Mouse (Mus musculus) liver, adult 2 months (tissue): Measurements from ENCODE around the gene Pcgf3. TPM values are rescaled to one million over a fixed set of nuclear protein-coding genes. Genes with fewer than 3 reads are reported as not detected.
A peak's percentile ranks its signal among the peaks of the same experiment; 100 is the strongest.

Source experiments
- DNase-seq: peaks from one replicate; pipeline ENCODE4 v3.0.0-alpha.2; 2011; ENCODE audit warnings: low read depth, low spot score; ENCODE audit errors: extremely low read depth
- H3K27ac ChIP-seq: fragments of 200-500 bp; replicated peaks from 2 replicates; pipeline ENCODE4 v1.5.1; 2012; ENCODE audit warnings: low read depth, mild to moderate bottlenecking, control low read depth, inconsistent platforms, low read length; ENCODE audit not compliant: insufficient read depth
- H3K27me3 ChIP-seq: fragments of 200-500 bp; 2 replicates; pipeline ENCODE4 v1.6.1; 2012; ENCODE audit warnings: mild to moderate bottlenecking, moderate library complexity, low read length, inconsistent platforms; ENCODE audit not compliant: control insufficient read depth, insufficient read depth
- H3K36me3 ChIP-seq: fragments of 200-500 bp; 2 replicates; pipeline ENCODE4 v1.6.1; 2012; ENCODE audit warnings: low read length, inconsistent platforms; ENCODE audit not compliant: control insufficient read depth, insufficient read depth
- H3K4me1 ChIP-seq: fragments of 200-500 bp; 2 replicates; pipeline ENCODE4 v1.6.1; 2011; ENCODE audit warnings: low read length; ENCODE audit not compliant: control insufficient read depth, insufficient read depth
- H3K4me3 ChIP-seq: fragments of 200-500 bp; 2 replicates; pipeline ENCODE4 v1.5.1; 2011; ENCODE audit warnings: low read depth, mild to moderate bottlenecking, control low read depth, low read length, moderate library complexity; ENCODE audit not compliant: insufficient read depth
- H3K79me2 ChIP-seq: fragments of 200-500 bp; 2 replicates; pipeline ENCODE4 v1.6.1; 2012; ENCODE audit warnings: inconsistent platforms, mild to moderate bottlenecking, low read length, moderate library complexity; ENCODE audit not compliant: control insufficient read depth, insufficient read depth
- H3K9ac ChIP-seq: fragments of 200-500 bp; 2 replicates; pipeline ENCODE4 v1.6.1; 2012; ENCODE audit warnings: low read depth, mild to moderate bottlenecking, control low read depth, inconsistent platforms, low read length
- CTCF ChIP-seq: fragments of 200-500 bp; IDR thresholded peaks from 2 replicates; pipeline ENCODE4 v1.5.1; 2011; ENCODE audit warnings: low read depth, low read length, control low read depth
- POLR2A ChIP-seq: fragments of 200-500 bp; IDR thresholded peaks from 2 replicates; pipeline ENCODE4 v1.6.1; 2011; ENCODE audit warnings: low read length, control low read depth; ENCODE audit not compliant: insufficient read depth; ENCODE audit errors: extremely low read depth
- WGBS: fragments of 180-500 bp; shearing (Covaris S2); methylation state at CpG from one replicate; pipeline ENCODE4 v1.1.7; 2018; 5-methylcytosine and 5-hydroxymethylcytosine counted together
- polyA plus RNA-seq: library from polyadenylated mRNA; depleted of rRNA; stranded (reverse); fragments of >200 nt; gene quantifications from 2 replicates; pipeline ENCODE4 v1.2.3, GENCODE M21; 2012
- total RNA-seq: library from RNA; depleted of rRNA; stranded (reverse); fragments of >200 nt; gene quantifications from 2 replicates; pipeline ENCODE4 v1.2.3, GENCODE M21; 2014

Gene Pcgf3
- total and polyA plus RNA-seq, 2 experiments, result 5.6 to 11.4 TPM

- 1% methylated on average over 42 of the region's 42 CpGs for WGBS
Observed at GRCm38 (mm10) chr5:108433804-108434587, 27.0 kb upstream of the Pcgf3 start, which contains the start of gene Atp5k. Atp5k (minus strand) TSS chr5:108434448.

GRCm38 (mm10) chr5:108436101-108436500 is 24.9 kb upstream of the Pcgf3 start:
- no peak for DNase-seq
- Histone ChIP-seq H3K9ac (no peak overlapping the region), H3K27ac (no peak overlapping the region), H3K27me3 (no peaks in the 10 kb centered on the region), H3K4me1 (peaks cover 10% of the 10 kb centered on the region), H3K36me3 (peaks cover 4% of the 10 kb centered on the region; the same call in 1 of the 2 replicates), H3K4me3 (no peak overlapping the region), H3K79me2 (peaks cover 8% of the 10 kb centered on the region; the same call in 1 of the 2 replicates)
- 75% methylated on average over 2 of the region's 2 CpGs for WGBS
- TF ChIP-seq POLR2A (no peak), CTCF (no peak)

More at GRCm38 (mm10) chr5:108433804-108434587, 27.0 kb upstream of the Pcgf3 start, which contains the start of gene Atp5k:
- Histone ChIP-seq H3K4me1 (peaks cover 10% of the 10 kb centered on the region), H3K27ac (peak within 1 kb of the TSS; percentile 75), H3K79me2 (peaks cover 8% of the 10 kb centered on the region; the same call in 1 of the 2 replicates), H3K36me3 (peaks cover 13% of the 10 kb centered on the region), H3K4me3 (peak within 1 kb of the TSS; percentile 87), H3K9ac (peak within 1 kb of the TSS; percentile 88), H3K27me3 (no peaks in the 10 kb centered on the region)
- DNase-seq, result peak; percentile 79
- TF ChIP-seq POLR2A, result peak; percentile 58; the same call in 1 of the 2 replicates
- TF ChIP-seq CTCF, result peak; percentile 88

DNA sequence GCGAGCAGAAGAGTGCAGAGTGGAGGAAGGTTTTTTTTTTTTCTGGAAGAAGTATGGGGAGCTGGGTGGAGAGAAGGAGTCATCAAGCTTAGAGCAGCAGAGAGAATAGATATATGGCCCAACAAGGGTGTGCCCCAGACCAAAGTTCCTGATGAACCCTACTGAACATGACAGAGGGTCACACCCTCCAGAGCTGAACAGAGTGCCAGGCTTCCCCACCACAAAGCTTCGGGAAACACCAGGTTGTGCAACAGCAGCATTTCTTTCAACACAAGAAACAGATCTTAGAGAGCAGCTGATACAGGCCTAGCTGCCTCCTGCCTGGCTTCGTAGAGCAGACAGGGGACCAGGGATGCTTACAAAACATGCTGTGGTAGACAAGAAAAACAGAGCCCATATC is 14.1 kb upstream of the Pcgf3 start:
- Histone ChIP-seq H3K4me3 (no peak overlapping the region), H3K4me1 (peaks cover 15% of the 10 kb centered on the region), H3K27me3 (no peaks in the 10 kb centered on the region), H3K79me2 (no peaks in the 10 kb centered on the region), H3K36me3 (no peaks in the 10 kb centered on the region), H3K27ac (no peak overlapping the region), H3K9ac (no peak overlapping the region)
- no peak for DNase-seq
- no peak for TF ChIP-seq CTCF
- TF ChIP-seq POLR2A, result no peak
- WGBS, result 61% methylated on average over 3 of the region's 3 CpGs

DNA sequence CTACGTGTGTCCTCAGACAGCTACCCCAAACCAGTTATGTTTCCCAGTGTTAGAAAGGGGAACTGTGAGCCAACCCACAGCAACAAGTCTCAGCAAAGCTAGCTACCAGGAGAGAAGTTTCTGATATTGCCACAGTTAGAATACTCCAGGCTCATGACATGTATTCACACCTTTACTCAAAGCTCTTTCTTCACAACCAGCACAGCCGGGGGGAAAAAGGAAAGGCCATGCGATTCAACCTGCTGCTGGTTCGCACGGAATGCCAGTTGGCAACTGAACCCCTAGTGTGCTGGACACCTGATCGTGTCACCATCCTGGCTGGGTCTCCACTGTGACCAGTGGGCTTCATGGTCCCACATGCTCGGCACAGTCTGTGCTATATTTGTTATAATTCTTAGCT is 13.2 kb upstream of the Pcgf3 start:
- Histone ChIP-seq H3K4me3 (no peak overlapping the region), H3K27me3 (no peaks in the 10 kb centered on the region), H3K4me1 (peaks cover 20% of the 10 kb centered on the region), H3K79me2 (no peaks in the 10 kb centered on the region), H3K27ac (no peak overlapping the region), H3K36me3 (no peaks in the 10 kb centered on the region), H3K9ac (no peak overlapping the region)
- 82% methylated on average over 7 of the region's 7 CpGs for WGBS
- TF ChIP-seq CTCF (no peak), POLR2A (no peak)
- DNase-seq, result no peak

- no peak for TF ChIP-seq POLR2A
- TF ChIP-seq CTCF, result peak; percentile 0; the same call in 1 of the 2 replicates
- H3K27ac ChIP-seq, result peak within 1 kb of the TSS; percentile 88
- peak; percentile 91 for DNase-seq
Observed at GRCm38 (mm10) chr5:108448785-108449668, 12.0 kb upstream of the Pcgf3 start, which contains the start of gene Mfsd7a. Mfsd7a (minus strand) TSS chr5:108448891.

More at GRCm38 (mm10) chr5:108448785-108449668, 12.0 kb upstream of the Pcgf3 start, which contains the start of gene Mfsd7a:
- Histone ChIP-seq H3K4me1 (peaks cover 22% of the 10 kb centered on the region), H3K9ac (peak within 1 kb of the TSS; percentile 64), H3K27me3 (no peaks in the 10 kb centered on the region), H3K4me3 (peak within 1 kb of the TSS; percentile 68), H3K36me3 (no peaks in the 10 kb centered on the region), H3K79me2 (no peaks in the 10 kb centered on the region)
- 7% methylated on average over 24 of the region's 24 CpGs for WGBS
